Mouse (Mus musculus): ENCODE data around the gene Zfp382. TPM values are rescaled to one million over a fixed set of nuclear protein-coding genes. Genes with fewer than 3 reads are reported as not detected.

The Zfp382 gene
- polyA plus RNA-seq (2012; rRNA removed), result 0.64 and 1.4 TPM in 2 replicates

DNA sequence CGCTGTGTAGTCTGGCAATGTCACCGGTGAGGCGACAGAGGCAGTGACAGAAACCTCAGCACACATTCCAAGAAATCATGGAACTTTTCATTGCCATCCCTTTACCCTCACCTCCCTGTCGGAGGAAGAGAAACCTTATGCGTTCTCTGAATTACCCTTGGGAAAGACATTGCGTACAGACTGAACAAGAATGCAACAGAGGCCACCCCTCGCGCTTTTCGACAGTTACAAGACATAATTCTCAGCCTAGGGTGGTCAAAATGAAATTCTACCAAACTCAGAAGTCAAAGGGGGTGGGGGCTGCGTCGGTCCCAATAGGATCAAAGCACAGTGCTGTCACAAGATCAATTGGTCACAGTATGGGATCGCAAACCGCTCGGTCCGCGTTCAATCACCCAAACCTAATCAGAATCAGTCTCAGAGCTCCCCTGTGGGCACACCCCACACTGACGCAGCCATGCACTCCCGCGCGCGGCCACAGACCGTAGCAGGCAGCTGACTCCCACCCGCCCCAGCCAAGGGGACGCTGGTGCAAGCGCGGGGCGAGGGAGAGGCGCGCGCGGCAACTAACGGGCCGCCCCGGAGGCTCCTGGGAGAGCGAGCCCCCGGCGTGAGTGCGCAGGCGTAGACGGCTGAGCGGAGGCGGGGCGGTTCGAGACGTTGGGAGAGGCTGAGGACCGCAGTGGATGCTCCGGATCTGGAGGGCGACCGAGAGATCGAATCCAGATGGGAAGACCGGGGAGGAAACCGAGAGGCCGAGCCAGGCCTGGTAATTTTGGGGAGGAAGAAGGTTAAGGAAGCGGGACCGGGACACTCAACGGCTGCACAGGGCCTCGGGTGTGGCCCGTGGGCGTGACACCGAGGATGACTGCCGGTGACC, at the start of gene Zfp382:
Zfp382 (plus strand) TSS at position 635 of the 880 bp plus-strand sequence.
- no peak for TF ChIP-seq POLR2A (IDR thresholded peaks at IDR 0.05; ENCODE audit: low read depth, low read length)
- TF ChIP-seq CTCF (conservative IDR thresholded peaks at IDR 0.05; ENCODE audit: insufficient read depth, insufficient read length, low read depth, low read length), result 0 out of 2 replicates have a peak, but pooled peaks have one; percentile 0
- peak; percentile 89 for DNase-seq
- Histone ChIP-seq H3K4me1 (ENCODE audit: control insufficient read depth, insufficient read depth, low read length) (no peaks in the 10 kb centered on the region; the same call in 1 of the 2 replicates), H3K36me3 (ENCODE audit: control insufficient read depth, insufficient read depth, low read length) (no peaks in the 10 kb centered on the region), H3K27ac (ENCODE audit: insufficient read depth, low read depth, low read length) (peak within 1 kb of the TSS; percentile 10; the same call in 1 of the 2 replicates), H3K27me3 (replicated peaks; ENCODE audit: control insufficient read depth, insufficient read depth, low read length) (no peaks in the 10 kb centered on the region), H3K4me3 (ENCODE audit: insufficient read depth, low read depth, low read length) (peak within 1 kb of the TSS; percentile 94)
- under 1% methylated on average over 61 of the region's 61 CpGs for WGBS

DNA sequence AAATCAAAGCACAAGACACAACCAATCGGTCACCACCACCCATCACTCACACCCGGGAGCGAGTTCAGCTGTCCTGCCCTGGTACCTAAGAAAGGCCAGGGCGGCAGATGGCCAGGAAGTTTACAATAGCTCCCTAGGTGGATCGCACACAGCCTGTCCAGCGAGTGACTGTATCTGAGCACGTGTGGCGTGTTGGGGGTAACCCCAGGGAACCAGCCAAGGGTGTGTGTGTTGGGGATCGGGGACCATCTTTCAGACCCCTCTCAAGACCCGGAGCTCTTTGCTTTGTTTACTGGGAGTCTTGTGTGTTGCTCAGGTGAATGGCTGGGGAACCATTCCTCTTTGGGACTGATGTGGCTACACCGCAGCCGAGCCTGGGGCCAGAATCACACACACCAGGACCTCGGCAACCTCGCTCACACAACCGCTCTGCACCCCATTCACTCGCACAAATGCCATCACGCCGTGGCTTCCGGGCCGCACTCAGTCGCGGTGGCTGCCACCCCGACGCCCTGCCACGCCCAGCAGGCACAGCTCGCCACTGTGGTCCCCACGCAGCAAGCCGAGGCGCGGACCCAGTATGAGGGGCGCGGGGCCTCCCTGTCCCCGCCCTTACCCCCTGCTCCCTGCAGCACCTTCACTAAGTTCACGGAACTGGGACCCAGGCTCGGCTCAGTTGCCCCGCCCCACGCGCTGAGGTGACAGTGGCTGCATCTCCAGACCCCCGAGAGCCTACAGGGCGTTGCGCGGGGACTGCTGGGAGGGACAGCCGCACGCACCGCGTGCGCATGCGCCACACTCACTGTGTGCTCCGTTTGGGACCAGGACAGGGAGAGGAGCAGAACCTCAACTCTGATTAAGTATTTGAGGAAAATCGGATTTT, 49.4 kb upstream of the Zfp382 start, which contains the start of gene Zfp82:
Zfp82 (minus strand) TSS at position 755 of the 883 bp plus-strand sequence.
- Histone ChIP-seq H3K4me3 (ENCODE audit: insufficient read depth, low read depth, low read length) (peak within 1 kb of the TSS; percentile 70), H3K27me3 (replicated peaks; ENCODE audit: control insufficient read depth, insufficient read depth, low read length) (no peaks in the 10 kb centered on the region), H3K27ac (ENCODE audit: insufficient read depth, low read depth, low read length) (no peak within 1 kb of the TSS), H3K36me3 (ENCODE audit: control insufficient read depth, insufficient read depth, low read length) (no peaks in the 10 kb centered on the region), H3K4me1 (ENCODE audit: control insufficient read depth, insufficient read depth, low read length) (no peaks in the 10 kb centered on the region)
- WGBS, result under 1% methylated on average over 50 of the region's 50 CpGs
- DNase-seq, result peak; percentile 81
- TF ChIP-seq CTCF (conservative IDR thresholded peaks at IDR 0.05; ENCODE audit: insufficient read depth, insufficient read length, low read depth, low read length) (no peak), POLR2A (IDR thresholded peaks at IDR 0.05; ENCODE audit: low read depth, low read length) (no peak)

DNA sequence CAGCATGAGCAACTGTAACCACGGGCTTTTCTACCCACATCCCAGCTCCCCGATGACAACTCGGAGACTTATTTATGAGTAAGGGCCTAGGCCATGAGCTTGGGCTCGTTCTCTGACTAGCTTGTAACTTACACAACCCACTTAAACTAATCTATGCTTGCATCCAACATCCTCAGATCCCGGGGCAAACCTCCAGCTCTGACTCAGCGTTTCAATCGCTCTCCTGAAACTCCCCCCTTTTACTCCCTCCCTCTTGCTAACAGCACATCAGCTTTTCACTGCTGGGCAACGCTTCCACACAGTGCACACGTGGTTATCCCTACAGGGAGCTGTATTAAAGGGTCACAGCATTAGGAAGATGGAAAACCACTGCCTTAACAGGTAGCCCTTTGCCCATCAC, 35.2 kb upstream of the Zfp382 start:
- H3K4me1 ChIP-seq (ENCODE audit: control insufficient read depth, insufficient read depth, low read length), result no peaks in the 10 kb centered on the region
- no peaks in the 10 kb centered on the region for H3K27me3 ChIP-seq (replicated peaks; ENCODE audit: control insufficient read depth, insufficient read depth, low read length)
- no peaks in the 10 kb centered on the region for H3K36me3 ChIP-seq (ENCODE audit: control insufficient read depth, insufficient read depth, low read length)
- TF ChIP-seq POLR2A (IDR thresholded peaks at IDR 0.05; ENCODE audit: low read depth, low read length) (no peak), CTCF (conservative IDR thresholded peaks at IDR 0.05; ENCODE audit: insufficient read depth, insufficient read length, low read depth, low read length) (no peak)
- no peak for DNase-seq
- H3K4me3 ChIP-seq (ENCODE audit: insufficient read depth, low read depth, low read length), result no peak overlapping the region
- WGBS, result 74% methylated on average over 9 of the region's 9 CpGs
- no peak overlapping the region for H3K27ac ChIP-seq (ENCODE audit: insufficient read depth, low read depth, low read length)

DNA sequence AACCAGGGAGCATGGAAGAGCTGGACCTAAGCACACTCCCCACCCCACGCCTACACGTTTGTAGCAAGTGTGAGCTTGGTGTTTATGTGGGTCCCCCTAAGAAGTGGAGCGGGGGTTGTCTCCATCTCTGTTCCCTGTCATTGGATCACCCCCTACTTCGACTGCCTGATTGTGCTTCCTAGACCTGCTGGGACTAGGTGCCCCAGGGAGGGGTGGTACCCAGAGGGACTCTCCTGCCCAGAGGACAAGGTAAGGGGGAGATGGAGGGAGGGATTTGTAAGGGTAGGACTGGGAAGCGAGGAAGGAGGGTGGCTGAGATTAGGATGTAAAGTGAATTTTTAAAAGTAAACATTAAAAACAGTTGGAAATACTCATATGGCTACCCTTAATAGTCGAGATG, 32.3 kb upstream of the Zfp382 start:
- 27% methylated on average over 6 of the region's 6 CpGs for WGBS
- no peak for TF ChIP-seq POLR2A (IDR thresholded peaks at IDR 0.05; ENCODE audit: low read depth, low read length)
- no peak for TF ChIP-seq CTCF (conservative IDR thresholded peaks at IDR 0.05; ENCODE audit: insufficient read depth, insufficient read length, low read depth, low read length)
- no peak overlapping the region for H3K27ac ChIP-seq (ENCODE audit: insufficient read depth, low read depth, low read length)
- DNase-seq, result no peak
- no peaks in the 10 kb centered on the region for H3K27me3 ChIP-seq (replicated peaks; ENCODE audit: control insufficient read depth, insufficient read depth, low read length)
- H3K4me3 ChIP-seq (ENCODE audit: insufficient read depth, low read depth, low read length), result no peak overlapping the region
- peaks cover 4% of the 10 kb centered on the region; the same call in 1 of the 2 replicates for H3K4me1 ChIP-seq (ENCODE audit: control insufficient read depth, insufficient read depth, low read length)
- no peaks in the 10 kb centered on the region for H3K36me3 ChIP-seq (ENCODE audit: control insufficient read depth, insufficient read depth, low read length)

DNA sequence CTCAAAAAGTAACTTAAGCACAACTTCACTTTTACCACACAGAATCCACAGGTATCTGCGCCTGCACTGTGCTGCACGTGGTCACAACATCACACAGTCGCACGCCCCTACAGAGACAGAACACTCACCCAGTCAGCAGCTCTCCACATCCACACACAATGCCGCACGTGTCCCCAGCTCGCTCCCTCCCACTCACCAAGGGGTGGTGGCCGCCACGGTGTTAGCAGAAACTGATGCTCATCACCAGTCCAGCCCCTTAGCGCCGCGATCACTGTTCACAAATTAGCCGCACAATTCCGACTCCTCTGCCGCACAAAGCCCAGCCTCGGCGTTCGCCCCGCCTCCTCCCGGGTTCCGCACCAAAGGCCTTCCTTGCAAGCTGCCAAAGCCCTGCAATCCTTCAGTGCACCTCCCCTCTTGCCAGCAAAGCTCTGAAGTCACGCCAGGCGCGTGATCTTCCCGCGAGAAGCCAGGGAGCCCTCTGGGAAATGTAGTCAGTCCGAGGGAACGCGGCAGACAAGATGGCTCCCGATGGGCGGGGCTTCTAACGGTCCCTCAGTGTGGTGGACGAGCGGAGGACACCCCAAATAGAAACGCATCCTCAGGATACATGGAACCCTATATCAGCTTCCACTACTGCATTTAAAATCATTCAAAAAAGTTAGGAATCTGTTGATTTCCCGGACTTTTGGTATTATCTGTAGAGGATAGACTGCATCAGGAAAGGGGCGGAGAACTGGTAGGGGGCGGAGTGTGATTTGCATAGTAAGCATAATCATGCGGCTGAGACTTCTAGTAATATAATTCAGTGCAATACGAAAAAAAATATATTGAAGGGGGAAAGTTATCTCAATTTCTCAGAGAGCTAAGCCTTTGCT, 31.4 kb upstream of the Zfp382 start, which contains the start of the genes Gm26920 and Zfp566:
Gm26920 (minus strand) TSS at position 319 of the 878 bp plus-strand sequence.
Zfp566 (minus strand) TSS at position 436 of the 878 bp plus-strand sequence.
- peak within 1 kb of the TSS; percentile 68 for H3K4me3 ChIP-seq (ENCODE audit: insufficient read depth, low read depth, low read length)
- under 1% methylated on average over 40 of the region's 40 CpGs for WGBS
- peak; percentile 99 for DNase-seq
- H3K4me1 ChIP-seq (ENCODE audit: control insufficient read depth, insufficient read depth, low read length), result peaks cover 4% of the 10 kb centered on the region; the same call in 1 of the 2 replicates
- peak within 1 kb of the TSS; percentile 37; the same call in 1 of the 2 replicates for H3K27ac ChIP-seq (ENCODE audit: insufficient read depth, low read depth, low read length)
- H3K36me3 ChIP-seq (ENCODE audit: control insufficient read depth, insufficient read depth, low read length), result no peaks in the 10 kb centered on the region
- TF ChIP-seq POLR2A (IDR thresholded peaks at IDR 0.05; ENCODE audit: low read depth, low read length) (no peak), CTCF (conservative IDR thresholded peaks at IDR 0.05; ENCODE audit: insufficient read depth, insufficient read length, low read depth, low read length) (no peak)
- H3K27me3 ChIP-seq (replicated peaks; ENCODE audit: control insufficient read depth, insufficient read depth, low read length), result no peaks in the 10 kb centered on the region
